Mouse (Mus musculus) hindbrain, embryonic 14.5 days (tissue): ENCODE data around the gene Tgfbr1. TPM values are rescaled to one million over a fixed set of nuclear protein-coding genes. Genes with fewer than 3 reads are reported as not detected.
A peak's percentile ranks its signal among the peaks of the same experiment; 100 is the strongest.

ENCODE experiments used
- ATAC-seq: fragments of 200-750 bp; cut with Nextera tagmentation; 2 replicates; pipeline ENCODE4 v1.8.0; 2017; ENCODE audit warnings: moderate number of reproducible peaks, mild to moderate bottlenecking, moderate TSS enrichment, moderate library complexity; ENCODE audit not compliant: low FRiP score
- DNase-seq: peaks from one replicate; pipeline ENCODE4 v3.0.0-alpha.2; 2015; ENCODE audit warnings: low spot score
- H3K27ac ChIP-seq: fragments of 300-500 bp; sonication (generic); 2 replicates; pipeline ENCODE4 v1.5.1; 2014; ENCODE audit warnings: mild to moderate bottlenecking, moderate library complexity
- H3K27me3 ChIP-seq: fragments of 300-500 bp; sonication (generic); 2 replicates; pipeline ENCODE4 v1.6.1; 2014; ENCODE audit warnings: mild to moderate bottlenecking, low read length, mixed read lengths; ENCODE audit not compliant: control insufficient read depth, insufficient read depth
- H3K36me3 ChIP-seq: fragments of 300-500 bp; sonication (generic); replicated peaks from 2 replicates; pipeline ENCODE4 v1.6.1; 2014; ENCODE audit not compliant: control insufficient read depth, insufficient read depth
- H3K4me1 ChIP-seq: fragments of 300-500 bp; sonication (generic); replicated peaks from 2 replicates; pipeline ENCODE4 v1.6.1; 2014; ENCODE audit warnings: antibody characterized with exemption, low read length, mixed read lengths; ENCODE audit not compliant: control insufficient read depth, insufficient read depth
- H3K4me2 ChIP-seq: fragments of 300-500 bp; sonication (generic); replicated peaks from 2 replicates; pipeline ENCODE4 v1.6.1; 2014; ENCODE audit warnings: mild to moderate bottlenecking, moderate library complexity
- H3K4me3 ChIP-seq: fragments of 300-500 bp; sonication (generic); replicated peaks from 2 replicates; pipeline ENCODE4 v1.5.1; 2014; ENCODE audit warnings: mild to moderate bottlenecking, low read length
- H3K9ac ChIP-seq: fragments of 300-500 bp; sonication (generic); 2 replicates; pipeline ENCODE4 v1.6.1; 2014
- H3K9me3 ChIP-seq: fragments of 300-500 bp; sonication (generic); 2 replicates; pipeline ENCODE4 v1.6.1; 2016; ENCODE audit warnings: low read length; ENCODE audit not compliant: control insufficient read depth
- WGBS: fragments of 180-500 bp; shearing (Covaris S2); extraction: QIAGEN DNeasy Blood & Tissue Kit; methylation state at CpG from one replicate; pipeline ENCODE4 v1.1.7; 2014; 5-methylcytosine and 5-hydroxymethylcytosine counted together
- polyA plus RNA-seq: library from polyadenylated mRNA; unstranded; fragments of >200 nt; fragmentation: Nextera tagmentation; extraction: Ambion mirVana; gene quantifications from 2 replicates; pipeline ENCODE4 v1.2.1, GENCODE M21; 2014

The Tgfbr1 gene
- polyA plus RNA-seq, 1 experiment from 2014 or later: 41.4 TPM

GRCm38 (mm10) chr4:47448526-47448925, 95.5 kb downstream of the Tgfbr1 start:
- Histone ChIP-seq H3K9me3 (no peaks in the 10 kb centered on the region), H3K4me1 (peaks cover 8% of the 10 kb centered on the region; the same call in 1 of the 2 replicates), H3K4me3 (no peak overlapping the region), H3K4me2 (no peak overlapping the region), H3K27me3 (no peaks in the 10 kb centered on the region), H3K9ac (no peak overlapping the region), H3K27ac (no peak overlapping the region), H3K36me3 (no peaks in the 10 kb centered on the region)
- WGBS: 88% methylated on average over 3 of the region's 3 CpGs
- ATAC-seq (no peak), DNase-seq (no peak)

- no peak overlapping the region for H3K4me3 ChIP-seq
- no peak for ATAC-seq
- H3K27ac ChIP-seq: no peak overlapping the region
These were observed 96.1 kb downstream of the Tgfbr1 start for GRCm38 (mm10) chr4:47449116-47449515.

GRCm38 (mm10) chr4:47449586-47450522, 96.8 kb downstream of the Tgfbr1 start:
- H3K4me3 ChIP-seq: no peak overlapping the region
- H3K27ac ChIP-seq: peak overlapping the region; percentile 40; the same call in 1 of the 2 replicates
- H3K9me3 ChIP-seq: no peaks in the 10 kb centered on the region
- H3K9ac ChIP-seq: no peak overlapping the region
- peak overlapping the region; percentile 10; the same call in 1 of the 2 replicates for H3K4me2 ChIP-seq
- H3K36me3 ChIP-seq: no peaks in the 10 kb centered on the region
- 10% methylated on average over 18 of the region's 18 CpGs for WGBS
- no peaks in the 10 kb centered on the region for H3K27me3 ChIP-seq
- peak; percentile 60; the same call in 1 of the 2 replicates for ATAC-seq
- H3K4me1 ChIP-seq: peaks cover 8% of the 10 kb centered on the region; the same call in 1 of the 2 replicates
- DNase-seq: peak; percentile 36

More at GRCm38 (mm10) chr4:47449116-47449515, 96.1 kb downstream of the Tgfbr1 start:
- Histone ChIP-seq H3K4me1 (peaks cover 8% of the 10 kb centered on the region; the same call in 1 of the 2 replicates), H3K36me3 (no peaks in the 10 kb centered on the region), H3K27me3 (no peaks in the 10 kb centered on the region), H3K9ac (no peak overlapping the region), H3K9me3 (no peaks in the 10 kb centered on the region), H3K4me2 (no peak overlapping the region)
- DNase-seq: no peak
- 42% methylated on average over 5 of the region's 5 CpGs for WGBS

Other genes with a start within 250 kb of the Tgfbr1 start
- gene Col15a1, start 145.1 kb upstream of the Tgfbr1 start, polyA plus RNA-seq: 4.7 and 5.6 TPM in 2 replicates
- 370 and 390 TPM in 2 replicates for gene Alg2, start 121.1 kb downstream of the Tgfbr1 start, polyA plus RNA-seq
- gene Sec61b, start 121.4 kb downstream of the Tgfbr1 start, polyA plus RNA-seq: 247 and 266 TPM in 2 replicates